Mouse (Mus musculus) thymus, adult 2 months (tissue): Measurements from ENCODE around the gene Ppp2r2c.

Experiments
- CTCF ChIP-seq: fragments of 200-500 bp; IDR thresholded peaks from 2 replicates; pipeline ENCODE4 v1.5.1; 2012; ENCODE audit warnings: mild to moderate bottlenecking, control low read depth, low read length, moderate library complexity, borderline replicate concordance; ENCODE audit not compliant: control insufficient read depth, poor library complexity, insufficient read depth; ENCODE audit errors: extremely low read depth
- POLR2A ChIP-seq: fragments of 200-500 bp; IDR thresholded peaks from 2 replicates; pipeline ENCODE4 v1.6.1; 2012; ENCODE audit warnings: mild to moderate bottlenecking, low read length, control low read depth, moderate library complexity; ENCODE audit not compliant: control insufficient read depth, poor library complexity, insufficient read depth; ENCODE audit errors: extremely low read depth

DNA sequence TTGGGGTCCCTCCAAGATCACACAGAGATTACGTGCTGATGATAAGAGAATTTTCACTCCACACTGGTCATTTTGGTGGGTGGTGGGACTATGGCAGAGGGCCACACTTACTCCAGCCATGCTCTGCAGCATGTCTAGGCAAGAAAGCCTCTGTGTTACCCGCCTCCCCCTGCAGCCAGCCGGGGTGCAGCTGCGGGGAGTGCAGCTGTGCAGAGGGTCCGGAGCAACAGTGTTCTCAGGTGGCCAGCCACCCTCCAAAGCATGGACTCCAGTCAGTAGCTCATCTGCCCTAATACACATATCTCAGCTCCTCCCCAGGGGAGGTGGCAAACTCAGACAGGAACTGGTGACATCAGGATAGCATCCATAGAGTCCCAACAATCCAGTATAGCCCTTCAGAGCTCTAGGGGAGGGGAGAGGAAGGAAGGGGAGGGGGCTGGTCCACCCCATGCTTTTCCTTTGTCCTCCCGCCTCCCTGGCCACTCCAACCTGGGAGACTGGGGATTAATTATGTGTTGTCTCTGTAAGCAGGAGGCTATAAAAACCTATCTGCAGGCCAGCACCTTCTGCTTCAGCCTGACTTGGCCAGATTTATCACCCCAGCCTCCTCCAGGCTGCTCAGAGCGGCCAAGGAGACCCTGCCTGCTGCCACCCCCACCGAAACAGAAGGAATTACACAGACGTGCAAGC is 19.1 kb downstream of the Ppp2r2c start:
- TF ChIP-seq CTCF (no peak), POLR2A (no peak)
